Comparison of ENCODE assay signal across 10 mouse cellular contexts in genomic region chr2:152047116-152048002, GRCm38 (mm10). TPM values are rescaled to one million over a fixed set of nuclear protein-coding genes. Genes with fewer than 3 reads are reported as not detected.
DNase-seq lines count a peak whose midpoint lies in the region; ATAC-seq and TF ChIP-seq lines count a peak whose summit lies in the region.
"Had no signal": no experiment of that assay in that cellular context is flagged by ENCODE, and none has a peak within 500 bp of the region (broad histone marks: within the 10 kb centered on the region; RNA-seq: fewer than 3 reads in every experiment).

No protein-coding gene starts in this region.

- TF ChIP-seq CTCF in E14TG2a.4 (conservative IDR thresholded peaks at IDR 0.05; ENCODE audit: low read length), result no peak

- peak overlapping the region; percentile 96 for H3K27ac ChIP-seq in forebrain, embryonic 16.5 days (ENCODE audit: low read length)
- peak overlapping the region; percentile 78 for H3K27ac ChIP-seq in midbrain, embryonic 11.5 days (ENCODE audit: low read depth, low read length)
- H3K27ac ChIP-seq in kidney, embryonic 14.5 days (ENCODE audit: low read depth, low read length), result no peak overlapping the region
- H3K27ac ChIP-seq: liver, embryonic 14.5 days had no signal

- DNase-seq in embryo, embryonic 10 days (ENCODE audit: low spot score), result peak; percentile 55
- peak; percentile 95 for DNase-seq in midbrain, embryonic 11.5 days (ENCODE audit: low spot score, missing footprints)
- DNase-seq in ovary, postnatal 36 days (ENCODE audit: low spot score), result no peak
- DNase-seq in kidney, postnatal 25 days, result no peak
- no peak for DNase-seq in testis, postnatal 10 days (ENCODE audit: low spot score)
- DNase-seq: kidney, postnatal 36 days had no signal

- no peak overlapping the region for H3K9ac ChIP-seq in forebrain, embryonic 16.5 days (replicated peaks; ENCODE audit: low read depth, low read length)
- peak overlapping the region; percentile 79; the same call in 1 of the 2 replicates for H3K9ac ChIP-seq in midbrain, embryonic 11.5 days (ENCODE audit: low read length)
- H3K9ac ChIP-seq in kidney, embryonic 14.5 days (ENCODE audit: low read depth, low read length), result no peak overlapping the region
- H3K9ac ChIP-seq: liver, embryonic 14.5 days had no signal

- peak overlapping the region; percentile 94 for H3K4me2 ChIP-seq in forebrain, embryonic 16.5 days (ENCODE audit: low read length)
- H3K4me2 ChIP-seq in midbrain, embryonic 11.5 days, result peak overlapping the region; percentile 93; the same call in 1 of the 2 replicates
- H3K4me2 ChIP-seq in kidney, embryonic 14.5 days (replicated peaks; ENCODE audit: low read depth, low read length), result no peak overlapping the region

- no peak for ATAC-seq in forebrain, embryonic 16.5 days
- ATAC-seq in midbrain, embryonic 11.5 days (ENCODE audit: low FRiP score), result peak; percentile 63
- no peak for ATAC-seq in kidney, embryonic 14.5 days (ENCODE audit: low FRiP score, low TSS enrichment)

- H3K4me1 ChIP-seq in E14TG2a.4 (replicated peaks; ENCODE audit: low read depth, low read length), result peaks cover 38% of the 10 kb centered on the region
- peaks cover 49% of the 10 kb centered on the region for H3K4me1 ChIP-seq in forebrain, embryonic 16.5 days (replicated peaks; ENCODE audit: control insufficient read depth, insufficient read depth, low read length)
- peaks cover 37% of the 10 kb centered on the region for H3K4me1 ChIP-seq in midbrain, embryonic 11.5 days (ENCODE audit: control insufficient read depth, insufficient read depth, low read length)
- H3K4me1 ChIP-seq in kidney, embryonic 14.5 days (ENCODE audit: control insufficient read depth, insufficient read depth, low read length), result peaks cover 22% of the 10 kb centered on the region; the same call in 1 of the 2 replicates

- peaks cover 83% of the 10 kb centered on the region for H3K27me3 ChIP-seq in E14TG2a.4 (ENCODE audit: insufficient read depth, low read length)
- no peaks in the 10 kb centered on the region for H3K27me3 ChIP-seq in forebrain, embryonic 16.5 days (replicated peaks; ENCODE audit: control insufficient read depth, insufficient read depth, low read length)
- peaks cover 18% of the 10 kb centered on the region for H3K27me3 ChIP-seq in midbrain, embryonic 11.5 days (ENCODE audit: control insufficient read depth, insufficient read depth, low read length)
- H3K27me3 ChIP-seq in kidney, embryonic 14.5 days (ENCODE audit: control insufficient read depth, insufficient read depth, low read length), result peaks cover 52% of the 10 kb centered on the region

- H3K36me3 ChIP-seq in E14TG2a.4 (ENCODE audit: insufficient read depth, low read length), result no peaks in the 10 kb centered on the region
- H3K36me3 ChIP-seq in forebrain, embryonic 16.5 days (ENCODE audit: control insufficient read depth, insufficient read depth), result no peaks in the 10 kb centered on the region
- H3K36me3 ChIP-seq in midbrain, embryonic 11.5 days (ENCODE audit: control insufficient read depth, insufficient read depth, low read length), result no peaks in the 10 kb centered on the region
- H3K36me3 ChIP-seq in kidney, embryonic 14.5 days (ENCODE audit: control insufficient read depth, insufficient read depth, low read length), result no peaks in the 10 kb centered on the region

- no peaks in the 10 kb centered on the region for H3K9me3 ChIP-seq in E14TG2a.4 (ENCODE audit: low read length)
- H3K9me3 ChIP-seq in forebrain, embryonic 16.5 days (ENCODE audit: control insufficient read depth, low read length), result no peaks in the 10 kb centered on the region
- H3K9me3 ChIP-seq in midbrain, embryonic 11.5 days (ENCODE audit: control insufficient read depth, low read length), result no peaks in the 10 kb centered on the region
- H3K9me3 ChIP-seq in kidney, embryonic 14.5 days (ENCODE audit: control insufficient read depth, low read length), result no peaks in the 10 kb centered on the region

- 5% methylated on average over 25 of the region's 25 CpGs for WGBS in forebrain, embryonic 16.5 days
- WGBS in midbrain, embryonic 11.5 days, result 2% methylated on average over 25 of the region's 25 CpGs
- WGBS in kidney, embryonic 14.5 days, result 2% methylated on average over 25 of the region's 25 CpGs

- H3K4me3 ChIP-seq in E14TG2a.4 (replicated peaks; ENCODE audit: low read length), result peak overlapping the region; percentile 79
- H3K4me3 ChIP-seq in forebrain, embryonic 16.5 days (replicated peaks; ENCODE audit: low read length), result peak overlapping the region; percentile 53; the same call in 1 of the 2 replicates
- no peak overlapping the region for H3K4me3 ChIP-seq in midbrain, embryonic 11.5 days (ENCODE audit: low read depth, low read length)
- no peak overlapping the region for H3K4me3 ChIP-seq in kidney, embryonic 14.5 days (ENCODE audit: low read length)

RNA-seq across cellular contexts. Expression of gene Scrt2, which starts 34.0 kb away (rescaled TPM):
- 16.9 and 17.2 TPM in 2 replicates for polyA plus RNA-seq in forebrain, embryonic 16.5 days (2015; fragmentation: Nextera tagmentation; extraction: Ambion mirVana)
- 10.0 and 11.0 TPM in 2 replicates for polyA plus RNA-seq in midbrain, embryonic 11.5 days (2014; fragmentation: Nextera tagmentation; extraction: Ambion mirVana)
- polyA plus RNA-seq in kidney, embryonic 14.5 days (2014; fragmentation: Nextera tagmentation; extraction: Ambion mirVana), result not detected in 2 replicates

RNA-seq across cellular contexts. Expression of gene Slc52a3, which starts 51.0 kb away (rescaled TPM):
- polyA plus RNA-seq in forebrain, embryonic 16.5 days (2015; fragmentation: Nextera tagmentation; extraction: Ambion mirVana), result 1.5 and 1.9 TPM in 2 replicates
- polyA plus RNA-seq in midbrain, embryonic 11.5 days (2014; fragmentation: Nextera tagmentation; extraction: Ambion mirVana), result 0.64 and 0.88 TPM in 2 replicates
- 3.4 and 6.8 TPM in 2 replicates for polyA plus RNA-seq in kidney, embryonic 14.5 days (2014; fragmentation: Nextera tagmentation; extraction: Ambion mirVana)

RNA-seq across cellular contexts. Expression of gene Srxn1, which starts 58.0 kb away (rescaled TPM):
- polyA plus RNA-seq in forebrain, embryonic 16.5 days (2015; fragmentation: Nextera tagmentation; extraction: Ambion mirVana), result 11.4 and 13.6 TPM in 2 replicates
- polyA plus RNA-seq in midbrain, embryonic 11.5 days (2014; fragmentation: Nextera tagmentation; extraction: Ambion mirVana), result 14.2 and 14.6 TPM in 2 replicates
- 4.7 and 9.5 TPM in 2 replicates for polyA plus RNA-seq in kidney, embryonic 14.5 days (2014; fragmentation: Nextera tagmentation; extraction: Ambion mirVana)

Comparison
In these comparisons a context has a peak if more than half of its experiments do, and no peak if none do; other contexts are left out.
1. H3K4me3 ChIP-seq: peak in E14TG2a.4 (single experiment) and forebrain, embryonic 16.5 days (single experiment); none in midbrain, embryonic 11.5 days (single experiment) and kidney, embryonic 14.5 days (single experiment).
2. DNase-seq: peak in embryo, embryonic 10 days (single experiment) and midbrain, embryonic 11.5 days (single experiment); none in ovary, postnatal 36 days (single experiment), kidney, postnatal 25 days (0 of 2) and testis, postnatal 10 days (single experiment).
3. RNA of gene Scrt2, which starts 34.0 kb away (polyA plus RNA-seq): 16.9 to 17.2 TPM in forebrain, embryonic 16.5 days and 10.0 to 11.0 TPM in midbrain, embryonic 11.5 days; not detected in kidney, embryonic 14.5 days; every median in the first group is over 10 times any median in the second.